Mouse (Mus musculus) c-Kit-positive CD71-negative TER-119-negative erythroid progenitor cells, embryonic 14.5 days (primary cell): Measurements from ENCODE around the gene Mogat2.
A peak's percentile ranks its signal among the peaks of the same experiment; 100 is the strongest.

Experiments
- DNase-seq: peaks from one replicate; pipeline ENCODE4 v3.0.0-alpha.2; 2013; ENCODE audit warnings: low read depth

Gene Mogat2

GRCm38 (mm10) chr7:99194511-99194910, 43.9 kb downstream of the Mogat2 start:
- DNase-seq, result no peak

DNA sequence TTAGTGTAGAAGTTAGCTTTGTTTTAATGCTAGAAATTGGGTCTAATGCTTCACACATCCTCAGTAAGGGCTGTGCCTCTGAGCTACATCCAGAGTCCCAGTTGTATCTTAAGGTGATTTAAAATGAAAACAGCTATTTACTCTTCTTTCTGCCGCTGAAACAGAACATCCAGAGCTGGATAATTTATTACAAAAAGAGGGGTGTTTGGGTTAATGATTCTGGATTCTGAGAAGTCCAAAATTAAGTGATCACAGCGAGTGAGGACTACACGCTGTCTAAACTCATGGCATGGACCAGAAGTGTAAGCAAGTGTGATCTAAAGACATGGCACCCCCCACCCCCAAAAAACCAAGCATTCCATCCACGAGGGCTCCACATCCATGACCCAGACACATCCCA, 44.5 kb downstream of the Mogat2 start:
- no peak for DNase-seq

- DNase-seq, result no peak
These were observed 47.0 kb downstream of the Mogat2 start for GRCm38 (mm10) chr7:99191411-99191810.

- DNase-seq, result no peak
These were observed 48.5 kb downstream of the Mogat2 start for GRCm38 (mm10) chr7:99189885-99190284.

- DNase-seq, result no peak
These were observed 49.8 kb downstream of the Mogat2 start for GRCm38 (mm10) chr7:99188630-99189029.

- DNase-seq, result no peak
These were observed 51.0 kb downstream of the Mogat2 start for GRCm38 (mm10) chr7:99187451-99187850.

- no peak for DNase-seq
These were observed 53.0 kb downstream of the Mogat2 start for GRCm38 (mm10) chr7:99185405-99185804.

- peak; percentile 26 for DNase-seq
These were observed 54.7 kb downstream of the Mogat2 start for GRCm38 (mm10) chr7:99183751-99184150.

GRCm38 (mm10) chr7:99182432-99183172, 55.8 kb downstream of the Mogat2 start, which contains the start of gene Dgat2:
TSS of gene Dgat2 (minus strand) at chr7:99182719.
- DNase-seq, result peak; percentile 78

- no peak for DNase-seq
These were observed 56.6 kb downstream of the Mogat2 start for GRCm38 (mm10) chr7:99181619-99182431.

DNA sequence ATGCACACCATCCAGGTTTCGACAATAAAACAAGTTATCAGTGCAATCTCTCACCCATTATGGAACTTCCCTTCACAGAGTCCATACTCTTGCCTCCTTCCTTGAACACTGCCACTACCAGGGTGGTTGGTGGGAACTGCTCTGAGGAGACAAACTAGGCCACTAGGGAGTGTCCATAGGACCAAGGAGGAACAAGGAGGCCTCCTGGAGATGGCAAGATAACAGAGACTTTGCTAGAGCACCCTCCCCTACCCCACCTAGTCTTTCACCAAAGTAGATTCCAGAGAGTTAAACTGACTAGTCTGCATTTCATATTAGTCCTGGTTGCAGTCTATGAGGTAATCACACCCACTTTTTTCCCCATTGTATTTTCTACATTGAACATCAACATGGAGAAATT, 58.3 kb downstream of the Mogat2 start:
- DNase-seq, result no peak

DNA sequence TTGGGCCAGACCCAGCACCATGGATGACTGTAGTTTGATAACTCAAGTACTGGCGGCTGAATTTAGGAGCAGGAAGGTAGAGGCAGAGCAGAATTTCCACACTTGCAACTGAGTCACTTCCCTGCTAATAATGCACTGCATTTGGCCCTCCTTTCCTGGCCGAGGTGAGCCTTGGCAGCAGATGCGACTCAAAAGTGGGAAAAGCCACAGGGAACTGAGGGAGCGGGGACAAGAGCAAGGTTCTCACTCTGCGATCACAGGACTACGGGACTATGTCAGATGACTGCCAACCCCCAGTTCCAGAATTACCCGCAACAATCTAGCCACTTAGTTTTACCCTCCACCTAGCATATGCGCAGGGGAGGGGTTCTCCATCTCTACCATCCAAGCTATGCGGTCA, 59.1 kb downstream of the Mogat2 start:
- no peak for DNase-seq

GRCm38 (mm10) chr7:99177386-99177785, 61.0 kb downstream of the Mogat2 start:
- no peak for DNase-seq

- DNase-seq, result no peak
These were observed 62.8 kb downstream of the Mogat2 start for GRCm38 (mm10) chr7:99175666-99176065.

DNA sequence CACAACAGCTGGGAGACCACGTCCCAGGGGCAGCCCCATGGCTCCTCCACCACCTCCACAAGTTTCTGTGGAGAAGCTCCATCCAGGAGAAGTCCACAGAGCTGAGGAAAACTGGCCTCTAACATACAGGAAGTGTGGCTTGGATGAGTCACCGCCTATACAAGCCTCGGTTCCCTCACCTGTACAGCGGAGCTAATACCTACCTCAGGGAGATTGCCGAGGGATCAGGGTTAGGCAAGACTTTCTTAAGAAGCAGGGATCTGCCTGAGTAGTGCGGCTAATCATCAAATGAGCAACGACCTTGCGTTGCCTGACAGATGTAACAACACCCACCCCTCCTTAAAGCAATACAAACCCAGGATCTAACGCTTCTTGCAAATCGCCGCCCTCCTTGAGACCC, 63.3 kb downstream of the Mogat2 start:
- no peak for DNase-seq

- no peak for DNase-seq
These were observed 64.4 kb downstream of the Mogat2 start for GRCm38 (mm10) chr7:99174006-99174405.

- no peak for DNase-seq
These were observed 65.5 kb downstream of the Mogat2 start for GRCm38 (mm10) chr7:99172898-99173297.

- DNase-seq, result no peak
These were observed 66.5 kb downstream of the Mogat2 start for GRCm38 (mm10) chr7:99171730-99172463.

GRCm38 (mm10) chr7:99170519-99170918, 67.9 kb downstream of the Mogat2 start:
- DNase-seq, result no peak

DNA sequence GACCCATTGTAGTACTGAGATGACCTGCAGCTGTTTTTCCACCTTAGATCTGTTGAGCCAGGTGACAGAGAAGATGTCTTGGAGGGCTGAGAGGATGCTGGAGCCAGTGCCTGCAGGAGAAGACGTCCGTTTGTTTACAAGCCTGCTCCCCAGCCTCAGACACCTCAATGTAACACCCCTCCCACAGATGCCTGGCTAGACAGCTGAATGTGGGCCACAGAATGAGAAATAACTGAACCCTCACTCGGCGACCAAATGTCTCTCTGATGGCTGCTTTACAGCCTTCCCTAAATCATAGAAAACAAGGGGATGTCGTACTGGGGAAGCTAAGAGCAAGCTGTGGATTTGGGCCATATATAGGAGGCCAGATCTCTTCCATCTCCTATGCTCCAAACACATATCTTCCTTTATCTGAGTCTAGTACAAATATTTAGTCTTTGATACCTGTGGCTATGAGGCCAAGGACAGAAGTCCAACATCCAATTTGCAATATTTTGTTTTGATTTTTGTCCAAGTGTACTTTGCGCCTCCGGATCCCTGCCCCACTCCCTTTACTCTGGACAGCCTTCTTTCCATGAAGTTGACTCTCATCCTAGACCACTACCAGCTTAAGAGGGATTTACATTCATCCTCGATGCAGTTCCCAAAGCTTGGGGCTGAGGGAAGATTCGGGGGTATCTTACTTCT, 68.6 kb downstream of the Mogat2 start:
- DNase-seq, result no peak
